Mouse (Mus musculus) C2C12 (cell line): ENCODE results near the gene Gimap5. TPM values are rescaled to one million over a fixed set of nuclear protein-coding genes. Genes with fewer than 3 reads are reported as not detected.

Experiments
- H3K27me3 ChIP-seq: one replicate; pipeline ENCODE4 v1.6.1; 2011; ENCODE audit not compliant: control insufficient read depth, insufficient read depth, insufficient read length
- H3K36me3 ChIP-seq: one replicate; pipeline ENCODE4 v1.6.1; 2011; ENCODE audit not compliant: control insufficient read depth, insufficient read depth
- H3K4me3 ChIP-seq: one replicate; pipeline ENCODE4 v1.5.1; 2011; ENCODE audit warnings: mild to moderate bottlenecking, control low read depth; ENCODE audit not compliant: poor library complexity, insufficient read depth, severe bottlenecking
- H3K79me2 ChIP-seq: one replicate; pipeline ENCODE4 v1.6.1; 2011; ENCODE audit not compliant: control insufficient read depth, insufficient read depth
- H3K79me3 ChIP-seq: one replicate; pipeline ENCODE4 v1.6.1; 2011; ENCODE audit warnings: low read depth, control low read depth
- H3ac ChIP-seq: one replicate; pipeline ENCODE3; 2011; ENCODE audit warnings: low read depth; ENCODE audit not compliant: control insufficient read depth, insufficient read length
- CEBPB ChIP-seq: IDR thresholded peaks from one replicate; pipeline ENCODE4 v1.6.1; 2011; ENCODE audit warnings: low read depth, mild to moderate bottlenecking, control low read depth, moderate library complexity
- CTCF ChIP-seq: IDR thresholded peaks from one replicate; pipeline ENCODE4 v1.5.1; 2011; ENCODE audit not compliant: control insufficient read depth, insufficient read depth, insufficient read length
- FOSL1 ChIP-seq: IDR thresholded peaks from one replicate; pipeline ENCODE4 v1.8.0; 2011; ENCODE audit warnings: mild to moderate bottlenecking, low read length; ENCODE audit not compliant: poor library complexity, insufficient read depth, severe bottlenecking
- MAX ChIP-seq: IDR thresholded peaks from one replicate; pipeline ENCODE4 v1.6.1; 2011; ENCODE audit warnings: mild to moderate bottlenecking, control low read depth
- MYOD1 ChIP-seq: IDR thresholded peaks from one replicate; pipeline ENCODE4 v1.6.1; 2011; ENCODE audit warnings: low read depth; ENCODE audit not compliant: control insufficient read depth, insufficient read length
- MYOG ChIP-seq: IDR thresholded peaks from one replicate; pipeline ENCODE4 v1.6.1; 2011; ENCODE audit not compliant: control insufficient read depth, insufficient read length; ENCODE audit errors: extremely low read depth
- USF1 ChIP-seq: IDR thresholded peaks from one replicate; pipeline ENCODE4 v1.6.1; 2011; ENCODE audit warnings: low read depth, mild to moderate bottlenecking, control low read depth, moderate library complexity
- polyA plus RNA-seq: library from polyadenylated mRNA; unstranded; fragments of >200 nt; fragmentation: generic; extraction: Trizol; gene quantifications from one replicate; pipeline ENCODE4 v1.2.1, GENCODE M21; 2012; ENCODE audit warnings: missing spikeins

Gene Gimap5
- polyA plus RNA-seq, 1 experiment: not detected

GRCm38 (mm10) chr6:48764496-48764895, 18.5 kb downstream of the Gimap5 start:
- Histone ChIP-seq H3ac (no peak overlapping the region), H3K79me3 (no peaks in the 10 kb centered on the region), H3K36me3 (no peaks in the 10 kb centered on the region), H3K4me3 (no peak overlapping the region), H3K27me3 (no peaks in the 10 kb centered on the region), H3K79me2 (no peaks in the 10 kb centered on the region)
- no peak for TF ChIP-seq CEBPB
- no peak for TF ChIP-seq MYOD1
- TF ChIP-seq USF1: no peak
- no peak for TF ChIP-seq MYOG
- TF ChIP-seq MAX: no peak
- TF ChIP-seq FOSL1: no peak
- TF ChIP-seq CTCF: no peak

GRCm38 (mm10) chr6:48768178-48768869, 22.3 kb downstream of the Gimap5 start:
- Histone ChIP-seq H3K27me3 (no peaks in the 10 kb centered on the region), H3K79me2 (no peaks in the 10 kb centered on the region), H3K4me3 (no peak overlapping the region), H3ac (no peak overlapping the region), H3K36me3 (no peaks in the 10 kb centered on the region), H3K79me3 (no peaks in the 10 kb centered on the region)
- TF ChIP-seq USF1: no peak
- TF ChIP-seq MYOD1: no peak
- no peak for TF ChIP-seq FOSL1
- TF ChIP-seq MYOG: no peak
- no peak for TF ChIP-seq CEBPB
- TF ChIP-seq CTCF: no peak
- TF ChIP-seq MAX: no peak

- Histone ChIP-seq H3K4me3 (no peak overlapping the region), H3K79me3 (no peaks in the 10 kb centered on the region), H3ac (no peak overlapping the region), H3K27me3 (no peaks in the 10 kb centered on the region), H3K36me3 (no peaks in the 10 kb centered on the region), H3K79me2 (no peaks in the 10 kb centered on the region)
- TF ChIP-seq MAX (no peak), MYOD1 (no peak), CEBPB (no peak), USF1 (no peak), CTCF (no peak), MYOG (no peak)
Observed at GRCm38 (mm10) chr6:48768933-48769332, 22.9 kb downstream of the Gimap5 start.

- no peak for TF ChIP-seq MYOG
- TF ChIP-seq MAX: no peak
- no peak for TF ChIP-seq CTCF
- TF ChIP-seq FOSL1: no peak
- TF ChIP-seq CEBPB: no peak
- TF ChIP-seq MYOD1: no peak
- no peak for TF ChIP-seq USF1
- Histone ChIP-seq H3K79me3 (no peaks in the 10 kb centered on the region), H3K27me3 (no peaks in the 10 kb centered on the region), H3ac (no peak within 1 kb of the TSS), H3K4me3 (no peak within 1 kb of the TSS), H3K36me3 (no peaks in the 10 kb centered on the region), H3K79me2 (no peaks in the 10 kb centered on the region)
Observed at GRCm38 (mm10) chr6:48770696-48771095, 24.7 kb downstream of the Gimap5 start, which contains the start of gene Gimap3. Gimap3 (minus strand) TSS chr6:48770851.

GRCm38 (mm10) chr6:48772030-48772429, 26.0 kb downstream of the Gimap5 start:
- Histone ChIP-seq H3K4me3 (no peak overlapping the region), H3K79me3 (no peaks in the 10 kb centered on the region), H3K36me3 (no peaks in the 10 kb centered on the region), H3K27me3 (no peaks in the 10 kb centered on the region), H3K79me2 (no peaks in the 10 kb centered on the region), H3ac (no peak overlapping the region)
- TF ChIP-seq CTCF: peak; percentile 61
- no peak for TF ChIP-seq USF1

GRCm38 (mm10) chr6:48784406-48784805, 38.4 kb downstream of the Gimap5 start:
- no peaks in the 10 kb centered on the region for H3K79me3 ChIP-seq
- no peak for TF ChIP-seq MYOD1
- no peak for TF ChIP-seq CEBPB
- no peak for TF ChIP-seq CTCF
- no peak for TF ChIP-seq FOSL1
- no peak for TF ChIP-seq USF1
- TF ChIP-seq MYOG: no peak
- no peak for TF ChIP-seq MAX
- H3ac ChIP-seq: no peak overlapping the region
- H3K36me3 ChIP-seq: no peaks in the 10 kb centered on the region
- no peaks in the 10 kb centered on the region for H3K79me2 ChIP-seq
- no peaks in the 10 kb centered on the region for H3K27me3 ChIP-seq
- no peak overlapping the region for H3K4me3 ChIP-seq
